Mouse (Mus musculus) liver, postnatal 0 days (tissue): Measurements from ENCODE around the gene Psmb7.

Source experiments
- CTCF ChIP-seq: sonication (generic); IDR thresholded peaks from 2 replicates; pipeline ENCODE4 v1.5.1; 2016; ENCODE audit warnings: antibody characterized with exemption, low read depth
- EP300 ChIP-seq: IDR thresholded peaks from 2 replicates; pipeline ENCODE4 v1.6.1; 2016; ENCODE audit warnings: antibody characterized with exemption, low read depth, mild to moderate bottlenecking

- TF ChIP-seq CTCF (no peak), EP300 (no peak)
Measured at GRCm38 (mm10) chr2:38586733-38587132, 57.2 kb downstream of the Psmb7 start.
